Mouse (Mus musculus): ENCODE results near the gene Ptprt.
"Not testable (repeated sequence)": the region's sequence is repeated elsewhere in the genome, so short reads cannot be mapped to it uniquely, and the experiment has no call there.

Gene Ptprt

GRCm38 (mm10) chr2:162182621-162183475 is 478.1 kb downstream of the Ptprt start:
- peak; percentile 9 for DNase-seq

GRCm38 (mm10) chr2:162181826-162182225 is 479.1 kb downstream of the Ptprt start:
- DNase-seq, result no peak

- no peak for DNase-seq
Observed at GRCm38 (mm10) chr2:162172529-162172928, 488.4 kb downstream of the Ptprt start.

GRCm38 (mm10) chr2:162141845-162142411 is 519.0 kb downstream of the Ptprt start:
- no peak for DNase-seq

- DNase-seq, result not testable (repeated sequence)
Observed at GRCm38 (mm10) chr2:162136176-162136575, 524.8 kb downstream of the Ptprt start.

- no peak for DNase-seq
Observed at GRCm38 (mm10) chr2:162131607-162132304, 529.2 kb downstream of the Ptprt start.

- DNase-seq, result no peak
Observed at GRCm38 (mm10) chr2:162129896-162130295, 531.1 kb downstream of the Ptprt start.

GRCm38 (mm10) chr2:162118041-162118440 is 542.9 kb downstream of the Ptprt start:
- no peak for DNase-seq

GRCm38 (mm10) chr2:162082391-162082790 is 578.6 kb downstream of the Ptprt start:
- peak; percentile 59 for DNase-seq

GRCm38 (mm10) chr2:162080717-162081398 is 580.1 kb downstream of the Ptprt start:
- no peak for DNase-seq

GRCm38 (mm10) chr2:162078571-162079280 is 582.2 kb downstream of the Ptprt start:
- peak; percentile 55 for DNase-seq

GRCm38 (mm10) chr2:162052816-162053215 is 608.1 kb downstream of the Ptprt start:
- DNase-seq, result no peak

GRCm38 (mm10) chr2:162050198-162050597 is 610.7 kb downstream of the Ptprt start:
- DNase-seq, result no peak

GRCm38 (mm10) chr2:162035615-162036014 is 625.3 kb downstream of the Ptprt start:
- no peak for DNase-seq

GRCm38 (mm10) chr2:162031636-162032035 is 629.3 kb downstream of the Ptprt start:
- DNase-seq, result no peak

GRCm38 (mm10) chr2:162001016-162001415 is 659.9 kb downstream of the Ptprt start:
- no peak for DNase-seq

- DNase-seq, result peak; percentile 2
Observed at GRCm38 (mm10) chr2:161982311-161982710, 678.6 kb downstream of the Ptprt start.

GRCm38 (mm10) chr2:161961179-161962163 is 699.5 kb downstream of the Ptprt start:
- no peak for DNase-seq

- DNase-seq, result no peak
Observed at GRCm38 (mm10) chr2:161945424-161945823, 715.5 kb downstream of the Ptprt start.

- DNase-seq, result no peak
Observed at GRCm38 (mm10) chr2:161944689-161945088, 716.3 kb downstream of the Ptprt start.

GRCm38 (mm10) chr2:161941991-161942390 is 719.0 kb downstream of the Ptprt start:
- DNase-seq, result no peak
